Mouse (Mus musculus) bone marrow macrophage, adult 2 months (primary cell): Measurements from ENCODE around the gene Twsg1. TPM values are rescaled to one million over a fixed set of nuclear protein-coding genes. Genes with fewer than 3 reads are reported as not detected.

Experiments
- H3K27ac ChIP-seq: 2 replicates; pipeline ENCODE4 v1.5.1; 2012; ENCODE audit warnings: low read depth, low read length; ENCODE audit not compliant: insufficient read depth
- H3K4me1 ChIP-seq: 2 replicates; pipeline ENCODE4 v1.6.1; 2012; ENCODE audit warnings: low read length; ENCODE audit not compliant: control insufficient read depth, insufficient read depth
- H3K4me3 ChIP-seq: 2 replicates; pipeline ENCODE4 v1.5.1; 2012; ENCODE audit warnings: mild to moderate bottlenecking, low read length, moderate library complexity; ENCODE audit not compliant: insufficient read depth
- CTCF ChIP-seq: IDR thresholded peaks from 2 replicates; pipeline ENCODE4 v1.5.1; 2012; ENCODE audit warnings: low read depth, mild to moderate bottlenecking, low read length, moderate library complexity
- POLR2A ChIP-seq: IDR thresholded peaks from 2 replicates; pipeline ENCODE4 v1.6.1; 2012; ENCODE audit warnings: mild to moderate bottlenecking, low read depth, low read length, borderline replicate concordance
- polyA plus RNA-seq: library from polyadenylated mRNA; stranded (reverse); fragments of >200 nt; gene quantifications from 2 replicates; pipeline ENCODE4 v1.2.4, GENCODE M21; 2012; ENCODE audit not compliant: missing spikeins, insufficient read depth, insufficient read length

Gene Twsg1
- polyA plus RNA-seq, 1 experiment, result 16.1 TPM

- Histone ChIP-seq H3K27ac (no peak overlapping the region), H3K4me1 (no peaks in the 10 kb centered on the region), H3K4me3 (no peak overlapping the region)
- TF ChIP-seq CTCF (no peak), POLR2A (no peak)
These were observed 5.1 kb upstream of the Twsg1 start for GRCm38 (mm10) chr17:65956140-65956539.

GRCm38 (mm10) chr17:65953959-65954358, 2.9 kb upstream of the Twsg1 start:
- Histone ChIP-seq H3K4me3 (no peak overlapping the region), H3K27ac (no peak overlapping the region), H3K4me1 (0 out of 2 replicates have a peak, but pooled peaks cover 3% of the 10 kb centered on the region)
- TF ChIP-seq POLR2A (no peak), CTCF (no peak)

GRCm38 (mm10) chr17:65952083-65952482, 1.1 kb upstream of the Twsg1 start:
- TF ChIP-seq CTCF (no peak), POLR2A (no peak)
- Histone ChIP-seq H3K27ac (no peak overlapping the region), H3K4me3 (no peak overlapping the region), H3K4me1 (peaks cover 11% of the 10 kb centered on the region)

- peak overlapping the region; percentile 81 for H3K4me3 ChIP-seq
- H3K27ac ChIP-seq, result no peak overlapping the region
- peaks cover 11% of the 10 kb centered on the region for H3K4me1 ChIP-seq
- TF ChIP-seq POLR2A, result no peak
- TF ChIP-seq CTCF, result no peak
These were observed 843 bp downstream of the Twsg1 start for GRCm38 (mm10) chr17:65950183-65950582.

GRCm38 (mm10) chr17:65947307-65947706, 3.7 kb downstream of the Twsg1 start:
- peaks cover 11% of the 10 kb centered on the region for H3K4me1 ChIP-seq
- no peak overlapping the region for H3K4me3 ChIP-seq
- TF ChIP-seq POLR2A, result no peak
- no peak overlapping the region for H3K27ac ChIP-seq

- no peak overlapping the region for H3K4me3 ChIP-seq
- H3K27ac ChIP-seq, result no peak overlapping the region
- TF ChIP-seq POLR2A (no peak), CTCF (no peak)
- H3K4me1 ChIP-seq, result peaks cover 11% of the 10 kb centered on the region
These were observed 5.6 kb downstream of the Twsg1 start for GRCm38 (mm10) chr17:65945420-65945819.

- Histone ChIP-seq H3K4me1 (peaks cover 12% of the 10 kb centered on the region), H3K4me3 (no peak overlapping the region), H3K27ac (no peak overlapping the region)
- TF ChIP-seq POLR2A, result no peak
- TF ChIP-seq CTCF, result no peak
These were observed 8.6 kb downstream of the Twsg1 start for GRCm38 (mm10) chr17:65942394-65942793.

GRCm38 (mm10) chr17:65941275-65941674, 9.8 kb downstream of the Twsg1 start:
- no peak overlapping the region for H3K4me3 ChIP-seq
- no peak for TF ChIP-seq CTCF
- no peak for TF ChIP-seq POLR2A
- no peak overlapping the region for H3K27ac ChIP-seq
- peaks cover 10% of the 10 kb centered on the region for H3K4me1 ChIP-seq

GRCm38 (mm10) chr17:65940221-65940620, 10.8 kb downstream of the Twsg1 start:
- Histone ChIP-seq H3K4me3 (no peak overlapping the region), H3K4me1 (peaks cover 13% of the 10 kb centered on the region), H3K27ac (no peak overlapping the region)
- TF ChIP-seq CTCF (no peak), POLR2A (no peak)

- no peak overlapping the region for H3K27ac ChIP-seq
- no peak overlapping the region for H3K4me3 ChIP-seq
These were observed 11.4 kb downstream of the Twsg1 start for GRCm38 (mm10) chr17:65939461-65940192.

GRCm38 (mm10) chr17:65937671-65938070, 13.4 kb downstream of the Twsg1 start:
- Histone ChIP-seq H3K4me3 (no peak overlapping the region), H3K4me1 (peaks cover 13% of the 10 kb centered on the region), H3K27ac (no peak overlapping the region)
- TF ChIP-seq CTCF (no peak), POLR2A (no peak)

More at GRCm38 (mm10) chr17:65939461-65940192, 11.4 kb downstream of the Twsg1 start:
- TF ChIP-seq CTCF, result no peak
- no peak for TF ChIP-seq POLR2A
- H3K4me1 ChIP-seq, result peaks cover 13% of the 10 kb centered on the region
